Mouse (Mus musculus): ENCODE data around the gene Tmem253.

GRCm38 (mm10) chr14:52012085-52012484 is 3.4 kb upstream of the Tmem253 start:
- TF ChIP-seq POLR2A (IDR thresholded peaks at IDR 0.05; ENCODE audit: insufficient read depth, low read depth, low read length) (no peak), CTCF (IDR thresholded peaks at IDR 0.05) (no peak), EP300 (IDR thresholded peaks at IDR 0.05; ENCODE audit: insufficient read depth, low read depth, low read length) (no peak)
